Mouse (Mus musculus): ENCODE measurements around the gene Disc1. TPM values are rescaled to one million over a fixed set of nuclear protein-coding genes. Genes with fewer than 3 reads are reported as not detected.

Disc1 gene
- polyA plus RNA-seq, 1 experiment, result 1.1 TPM

- no peak for TF ChIP-seq CTCF (IDR thresholded peaks at IDR 0.05; ENCODE audit: insufficient read depth, low read length)
- TF ChIP-seq POLR2A (IDR thresholded peaks at IDR 0.05; ENCODE audit: borderline replicate concordance, extremely low read depth, low read depth, low read length), result no peak
- H3K4me1 ChIP-seq (ENCODE audit: control insufficient read depth, insufficient read depth, low read length), result no peaks in the 10 kb centered on the region
- 79% methylated on average over 6 of the region's 6 CpGs for WGBS
- no peak for DNase-seq
- H3K4me3 ChIP-seq (replicated peaks; ENCODE audit: extremely low read depth, low read depth, low read length), result no peak overlapping the region
These were observed 112.5 kb downstream of the Disc1 start for GRCm38 (mm10) chr8:125166545-125166944.

- DNase-seq, result no peak
- 74% methylated on average over 9 of the region's 9 CpGs for WGBS
- no peak for TF ChIP-seq CTCF (IDR thresholded peaks at IDR 0.05; ENCODE audit: insufficient read depth, low read length)
- no peak for TF ChIP-seq POLR2A (IDR thresholded peaks at IDR 0.05; ENCODE audit: borderline replicate concordance, extremely low read depth, low read depth, low read length)
These were observed 113.0 kb downstream of the Disc1 start for GRCm38 (mm10) chr8:125166988-125167387.

GRCm38 (mm10) chr8:125169628-125170027 is 115.6 kb downstream of the Disc1 start:
- 72% methylated on average over 3 of the region's 3 CpGs for WGBS
- H3K4me3 ChIP-seq (replicated peaks; ENCODE audit: extremely low read depth, low read depth, low read length), result no peak overlapping the region
- DNase-seq, result no peak
- no peak for TF ChIP-seq POLR2A (IDR thresholded peaks at IDR 0.05; ENCODE audit: borderline replicate concordance, extremely low read depth, low read depth, low read length)
- no peak for TF ChIP-seq CTCF (IDR thresholded peaks at IDR 0.05; ENCODE audit: insufficient read depth, low read length)
- no peaks in the 10 kb centered on the region for H3K4me1 ChIP-seq (ENCODE audit: control insufficient read depth, insufficient read depth, low read length)

More at GRCm38 (mm10) chr8:125166988-125167387, 113.0 kb downstream of the Disc1 start:
- no peak overlapping the region for H3K4me3 ChIP-seq (replicated peaks; ENCODE audit: extremely low read depth, low read depth, low read length)
- no peaks in the 10 kb centered on the region for H3K4me1 ChIP-seq (ENCODE audit: control insufficient read depth, insufficient read depth, low read length)

- no peak for DNase-seq
- WGBS, result 78% methylated on average over 2 of the region's 2 CpGs
These were observed 117.5 kb downstream of the Disc1 start for GRCm38 (mm10) chr8:125171531-125171930.

GRCm38 (mm10) chr8:125174237-125174636 is 120.2 kb downstream of the Disc1 start:
- H3K4me1 ChIP-seq (ENCODE audit: control insufficient read depth, insufficient read depth, low read length), result peaks cover 2% of the 10 kb centered on the region; the same call in 1 of the 2 replicates
- DNase-seq, result no peak
- TF ChIP-seq POLR2A (IDR thresholded peaks at IDR 0.05; ENCODE audit: borderline replicate concordance, extremely low read depth, low read depth, low read length) (no peak), CTCF (IDR thresholded peaks at IDR 0.05; ENCODE audit: insufficient read depth, low read length) (no peak)
- WGBS, result 62% methylated on average over 7 of the region's 7 CpGs
- H3K4me3 ChIP-seq (replicated peaks; ENCODE audit: extremely low read depth, low read depth, low read length), result no peak overlapping the region

More at GRCm38 (mm10) chr8:125171531-125171930, 117.5 kb downstream of the Disc1 start:
- Histone ChIP-seq H3K4me1 (ENCODE audit: control insufficient read depth, insufficient read depth, low read length) (peaks cover 2% of the 10 kb centered on the region; the same call in 1 of the 2 replicates), H3K4me3 (replicated peaks; ENCODE audit: extremely low read depth, low read depth, low read length) (no peak overlapping the region)
- no peak for TF ChIP-seq POLR2A (IDR thresholded peaks at IDR 0.05; ENCODE audit: borderline replicate concordance, extremely low read depth, low read depth, low read length)
- no peak for TF ChIP-seq CTCF (IDR thresholded peaks at IDR 0.05; ENCODE audit: insufficient read depth, low read length)

- no peak for TF ChIP-seq POLR2A (IDR thresholded peaks at IDR 0.05; ENCODE audit: borderline replicate concordance, extremely low read depth, low read depth, low read length)
- TF ChIP-seq CTCF (IDR thresholded peaks at IDR 0.05; ENCODE audit: insufficient read depth, low read length), result no peak
- Histone ChIP-seq H3K4me3 (replicated peaks; ENCODE audit: extremely low read depth, low read depth, low read length) (no peak overlapping the region), H3K4me1 (ENCODE audit: control insufficient read depth, insufficient read depth, low read length) (peaks cover 2% of the 10 kb centered on the region; the same call in 1 of the 2 replicates)
- DNase-seq, result no peak
- WGBS, result 38% methylated on average over 4 of the region's 4 CpGs
These were observed 120.9 kb downstream of the Disc1 start for GRCm38 (mm10) chr8:125174851-125175250.

- no peak for DNase-seq
- Histone ChIP-seq H3K4me1 (ENCODE audit: control insufficient read depth, insufficient read depth, low read length) (peaks cover 2% of the 10 kb centered on the region; the same call in 1 of the 2 replicates), H3K4me3 (replicated peaks; ENCODE audit: extremely low read depth, low read depth, low read length) (no peak overlapping the region)
- 75% methylated on average over 4 of the region's 4 CpGs for WGBS
- TF ChIP-seq POLR2A (IDR thresholded peaks at IDR 0.05; ENCODE audit: borderline replicate concordance, extremely low read depth, low read depth, low read length) (no peak), CTCF (IDR thresholded peaks at IDR 0.05; ENCODE audit: insufficient read depth, low read length) (no peak)
These were observed 121.7 kb downstream of the Disc1 start for GRCm38 (mm10) chr8:125175661-125176060.

GRCm38 (mm10) chr8:125177091-125177490 is 123.1 kb downstream of the Disc1 start:
- H3K4me3 ChIP-seq (replicated peaks; ENCODE audit: extremely low read depth, low read depth, low read length), result no peak overlapping the region
- no peak for TF ChIP-seq POLR2A (IDR thresholded peaks at IDR 0.05; ENCODE audit: borderline replicate concordance, extremely low read depth, low read depth, low read length)
- TF ChIP-seq CTCF (IDR thresholded peaks at IDR 0.05; ENCODE audit: insufficient read depth, low read length), result no peak
- 80% methylated on average over 6 of the region's 6 CpGs for WGBS
- H3K4me1 ChIP-seq (ENCODE audit: control insufficient read depth, insufficient read depth, low read length), result peaks cover 2% of the 10 kb centered on the region; the same call in 1 of the 2 replicates
- DNase-seq, result no peak

- TF ChIP-seq POLR2A (IDR thresholded peaks at IDR 0.05; ENCODE audit: borderline replicate concordance, extremely low read depth, low read depth, low read length), result no peak
- Histone ChIP-seq H3K4me3 (replicated peaks; ENCODE audit: extremely low read depth, low read depth, low read length) (no peak overlapping the region), H3K4me1 (ENCODE audit: control insufficient read depth, insufficient read depth, low read length) (peaks cover 2% of the 10 kb centered on the region; the same call in 1 of the 2 replicates)
- 73% methylated on average over 8 of the region's 8 CpGs for WGBS
- no peak for DNase-seq
These were observed 124.0 kb downstream of the Disc1 start for GRCm38 (mm10) chr8:125177958-125178357.

Measured in lung, adult 2 months (tissue).